Mouse (Mus musculus) liver, embryonic 14.5 days (tissue): Measurements from ENCODE around the gene Gm867.

Experiments
- CTCF ChIP-seq: IDR thresholded peaks from 2 replicates; pipeline ENCODE4 v1.5.1; 2016; ENCODE audit warnings: antibody characterized with exemption, low read depth, control low read depth
- EP300 ChIP-seq: IDR thresholded peaks from 2 replicates; pipeline ENCODE4 v1.6.1; 2016; ENCODE audit warnings: antibody characterized with exemption, low read depth

DNA sequence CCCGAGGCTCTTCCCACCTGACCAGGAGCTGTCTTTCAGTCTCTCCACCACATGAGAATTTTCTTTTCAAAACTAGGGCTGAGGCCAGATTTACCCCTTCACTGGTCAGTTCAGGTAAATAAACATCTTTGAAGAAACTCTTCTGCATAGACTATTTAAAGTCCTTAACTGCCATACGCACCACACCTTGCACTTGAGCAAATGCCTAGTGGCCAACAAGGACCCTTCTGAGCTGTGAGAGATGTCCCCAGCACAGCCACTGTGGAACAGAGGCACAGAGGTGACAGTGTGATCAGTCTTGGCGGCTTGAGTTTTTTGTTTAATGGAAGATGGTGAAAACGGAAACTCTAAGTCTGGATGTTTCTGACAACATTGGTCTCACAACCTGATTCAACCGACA, 21.4 kb downstream of the Gm867 start:
- TF ChIP-seq CTCF: no peak
- TF ChIP-seq EP300: no peak
